Mouse (Mus musculus) heart, postnatal 0 days (tissue): ENCODE measurements around the gene Rps2. TPM values are rescaled to one million over a fixed set of nuclear protein-coding genes. Genes with fewer than 3 reads are reported as not detected.

ENCODE experiments used
- ATAC-seq: fragments of 200-750 bp; cut with Nextera tagmentation; 2 replicates; pipeline ENCODE4 v1.8.0; 2017; ENCODE audit warnings: low read depth, moderate number of reproducible peaks, moderate library complexity; ENCODE audit not compliant: insufficient read depth
- DNase-seq: peaks from one replicate; pipeline ENCODE4 v3.0.0-alpha.2; 2016; ENCODE audit warnings: low spot score
- H3K27ac ChIP-seq: fragments of 300-500 bp; sonication (generic); 2 replicates; pipeline ENCODE4 v1.5.1; 2014; ENCODE audit warnings: low read depth, mild to moderate bottlenecking
- H3K27me3 ChIP-seq: fragments of 300-500 bp; sonication (generic); 2 replicates; pipeline ENCODE4 v1.6.1; 2014; ENCODE audit warnings: low read length, mixed read lengths; ENCODE audit not compliant: control insufficient read depth, insufficient read depth
- H3K36me3 ChIP-seq: fragments of 300-500 bp; sonication (generic); replicated peaks from 2 replicates; pipeline ENCODE4 v1.6.1; 2014; ENCODE audit warnings: low read length, mixed read lengths; ENCODE audit not compliant: control insufficient read depth, insufficient read depth
- H3K4me1 ChIP-seq: fragments of 300-500 bp; sonication (generic); 2 replicates; pipeline ENCODE4 v1.6.1; 2014; ENCODE audit warnings: antibody characterized with exemption; ENCODE audit not compliant: control insufficient read depth, insufficient read depth
- H3K4me2 ChIP-seq: fragments of 300-500 bp; sonication (generic); 2 replicates; pipeline ENCODE4 v1.6.1; 2014; ENCODE audit warnings: low read depth, mild to moderate bottlenecking, low read length, moderate library complexity
- H3K4me3 ChIP-seq: fragments of 300-500 bp; sonication (generic); 2 replicates; pipeline ENCODE4 v1.5.1; 2014; ENCODE audit warnings: low read depth, low read length
- H3K9ac ChIP-seq: fragments of 300-500 bp; sonication (generic); replicated peaks from 2 replicates; pipeline ENCODE4 v1.6.1; 2014; ENCODE audit warnings: low read depth, low read length, mixed read lengths
- H3K9me3 ChIP-seq: fragments of 300-500 bp; sonication (generic); replicated peaks from 2 replicates; pipeline ENCODE4 v1.6.1; 2016; ENCODE audit warnings: low read length; ENCODE audit not compliant: control insufficient read depth
- CTCF ChIP-seq: IDR thresholded peaks from 2 replicates; pipeline ENCODE4 v1.5.1; 2016; ENCODE audit warnings: antibody characterized with exemption, control low read depth, low read depth
- EP300 ChIP-seq: IDR thresholded peaks from 2 replicates; pipeline ENCODE4 v1.6.1; 2016; ENCODE audit warnings: antibody characterized with exemption, low read depth
- WGBS: fragments of 180-500 bp; shearing (Covaris S2); extraction: QIAGEN DNeasy Blood & Tissue Kit; methylation state at CpG from one replicate; pipeline ENCODE4 v1.1.7; 2014; 5-methylcytosine and 5-hydroxymethylcytosine counted together
- polyA plus RNA-seq: library from polyadenylated mRNA; unstranded; fragments of >200 nt; fragmentation: Nextera tagmentation; extraction: Ambion mirVana; gene quantifications from 2 replicates; pipeline ENCODE4 v1.2.1, GENCODE M21; 2015
- total RNA-seq: library from RNA; depleted of rRNA; stranded (reverse); fragments of >200 nt; gene quantifications from 2 replicates; pipeline ENCODE4 v1.2.3, GENCODE M21; 2014; ENCODE audit warnings: low replicate concordance

Gene Rps2
- total and polyA plus RNA-seq, 2 experiments from 2014 or later = 722 to 2,967 TPM

- Histone ChIP-seq H3K4me3 (no peak overlapping the region), H3K4me1 (peaks cover 38% of the 10 kb centered on the region), H3K9ac (no peak overlapping the region), H3K27ac (peak overlapping the region; percentile 97), H3K27me3 (no peaks in the 10 kb centered on the region), H3K36me3 (no peaks in the 10 kb centered on the region), H3K4me2 (no peak overlapping the region), H3K9me3 (no peaks in the 10 kb centered on the region)
- WGBS = 91% methylated on average over 21 of the region's 21 CpGs
- TF ChIP-seq EP300 (no peak), CTCF (no peak)
- ATAC-seq (no peak), DNase-seq (no peak)
Observed at GRCm38 (mm10) chr17:24733434-24734050, 15.6 kb downstream of the Rps2 start.

- no peak for TF ChIP-seq CTCF
- no peak for TF ChIP-seq EP300
- no peak for DNase-seq
- Histone ChIP-seq H3K9me3 (no peaks in the 10 kb centered on the region), H3K9ac (no peak overlapping the region), H3K27me3 (no peaks in the 10 kb centered on the region), H3K4me2 (no peak overlapping the region), H3K4me3 (no peak overlapping the region), H3K4me1 (peaks cover 38% of the 10 kb centered on the region), H3K27ac (no peak overlapping the region), H3K36me3 (peaks cover 2% of the 10 kb centered on the region; the same call in 1 of the 2 replicates)
- 74% methylated on average over 1 of the region's 1 CpGs for WGBS
- no peak for ATAC-seq
Observed at GRCm38 (mm10) chr17:24734513-24734912, 16.6 kb downstream of the Rps2 start.

- no peaks in the 10 kb centered on the region for H3K9me3 ChIP-seq
- H3K36me3 ChIP-seq = peaks cover 11% of the 10 kb centered on the region
- no peaks in the 10 kb centered on the region for H3K27me3 ChIP-seq
- peak overlapping the region; percentile 85; the same call in 1 of the 2 replicates for H3K27ac ChIP-seq
- no peak overlapping the region for H3K9ac ChIP-seq
- DNase-seq (no peak), ATAC-seq (no peak)
- peaks cover 38% of the 10 kb centered on the region for H3K4me1 ChIP-seq
- TF ChIP-seq CTCF = no peak
- no peak for TF ChIP-seq EP300
- H3K4me3 ChIP-seq = no peak overlapping the region
- H3K4me2 ChIP-seq = peak overlapping the region; percentile 97; the same call in 1 of the 2 replicates
- WGBS = 89% methylated on average over 7 of the region's 7 CpGs
Observed at GRCm38 (mm10) chr17:24735446-24735845, 17.5 kb downstream of the Rps2 start.

DNA sequence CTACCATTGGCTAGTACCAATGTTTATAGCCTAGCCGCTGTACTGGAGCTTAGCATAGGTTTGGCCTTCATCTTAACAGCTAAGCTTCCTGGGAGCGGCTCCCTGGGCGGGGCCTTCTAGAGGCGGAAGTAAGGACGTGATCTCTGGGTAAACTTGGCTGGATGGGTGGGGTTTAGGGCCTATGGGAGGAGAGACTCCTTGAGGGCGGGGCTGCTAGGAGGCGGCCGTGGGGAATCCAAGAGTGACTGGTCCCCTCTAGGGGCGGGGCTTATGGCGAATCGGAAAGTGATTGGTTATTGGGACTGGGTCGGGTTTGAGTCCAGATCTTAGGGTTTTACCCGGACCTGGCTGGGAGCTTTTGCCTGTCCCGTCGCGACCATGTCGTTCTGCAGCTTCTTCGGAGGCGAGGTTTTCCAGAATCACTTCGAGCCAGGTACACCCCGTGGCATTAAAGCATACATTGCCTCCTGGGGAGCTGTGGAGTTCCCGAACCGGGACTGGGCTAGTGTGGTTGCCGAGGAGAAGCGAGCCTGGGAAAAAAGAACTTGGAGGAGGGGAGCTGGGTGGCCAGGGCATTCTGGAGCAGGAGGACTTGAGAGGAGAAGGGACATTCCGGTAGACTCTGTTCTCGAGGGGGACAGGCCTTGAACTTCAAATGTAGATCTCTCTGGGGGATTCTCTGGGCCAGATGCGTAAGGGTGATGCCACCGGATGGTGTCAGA, 18.6 kb downstream of the Rps2 start, which contains the start of gene Msrb1:
TSS of gene Msrb1 (plus strand) at position 313 of the 722 bp plus-strand sequence.
- Histone ChIP-seq H3K4me2 (peak within 1 kb of the TSS; percentile 97), H3K27me3 (no peaks in the 10 kb centered on the region), H3K27ac (peak within 1 kb of the TSS; percentile 85), H3K9ac (peak within 1 kb of the TSS; percentile 77), H3K4me1 (peaks cover 37% of the 10 kb centered on the region), H3K4me3 (peak within 1 kb of the TSS; percentile 82), H3K9me3 (no peaks in the 10 kb centered on the region), H3K36me3 (peaks cover 20% of the 10 kb centered on the region)
- DNase-seq = peak; percentile 98
- TF ChIP-seq CTCF = no peak
- no peak for TF ChIP-seq EP300
- 1% methylated on average over 29 of the region's 29 CpGs for WGBS
- peak; percentile 94 for ATAC-seq

- DNase-seq = no peak
- WGBS = 21% methylated on average over 8 of the region's 8 CpGs
- Histone ChIP-seq H3K4me2 (peak overlapping the region; percentile 97), H3K36me3 (peaks cover 25% of the 10 kb centered on the region), H3K9me3 (no peaks in the 10 kb centered on the region), H3K27me3 (no peaks in the 10 kb centered on the region), H3K4me1 (peaks cover 29% of the 10 kb centered on the region), H3K27ac (peak overlapping the region; percentile 84; the same call in 1 of the 2 replicates), H3K9ac (peak overlapping the region; percentile 77), H3K4me3 (peak overlapping the region; percentile 82)
- TF ChIP-seq CTCF (no peak), EP300 (no peak)
- no peak for ATAC-seq
Observed at GRCm38 (mm10) chr17:24737135-24737810, 19.4 kb downstream of the Rps2 start.
